Mouse (Mus musculus): ENCODE results near the gene Hmx2.

Hmx2 gene

DNA sequence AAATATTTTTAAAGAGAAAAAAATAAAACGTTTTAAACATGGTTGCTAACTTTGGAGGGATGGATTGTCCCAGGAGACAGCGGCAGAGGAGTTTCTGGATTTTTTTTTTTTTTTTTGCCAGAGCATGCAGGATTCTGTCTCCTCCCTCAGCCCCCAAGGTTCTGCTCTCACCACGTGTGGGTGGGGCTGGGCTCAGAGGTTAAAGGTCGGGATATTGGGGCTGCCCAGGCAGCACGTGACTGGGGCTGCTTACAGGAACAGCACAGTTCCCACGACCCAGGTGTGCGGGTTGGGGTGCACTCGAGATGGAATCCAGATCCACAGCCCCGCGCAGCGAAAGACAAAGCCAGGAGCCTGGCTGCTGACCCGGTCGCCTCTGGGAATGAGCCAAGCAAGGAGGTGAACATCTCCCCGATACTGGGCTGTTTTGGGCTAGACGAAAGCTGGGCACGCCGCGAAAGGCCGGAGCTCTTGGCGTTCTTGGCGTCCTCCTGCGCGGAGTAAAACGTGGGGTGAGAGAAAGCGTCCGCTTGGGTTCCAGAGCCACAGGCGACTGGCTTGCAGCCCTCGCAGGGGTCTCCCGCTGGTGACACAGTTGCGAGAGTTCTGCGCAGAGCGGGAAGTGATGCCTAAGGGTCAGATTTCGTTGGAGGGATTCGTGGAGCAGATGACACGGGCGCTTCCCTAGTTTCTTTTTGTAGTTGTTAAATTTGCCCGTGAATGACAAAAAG lies 8.1 kb downstream of the Hmx2 start:
- DNase-seq, result peak; percentile 32

DNA sequence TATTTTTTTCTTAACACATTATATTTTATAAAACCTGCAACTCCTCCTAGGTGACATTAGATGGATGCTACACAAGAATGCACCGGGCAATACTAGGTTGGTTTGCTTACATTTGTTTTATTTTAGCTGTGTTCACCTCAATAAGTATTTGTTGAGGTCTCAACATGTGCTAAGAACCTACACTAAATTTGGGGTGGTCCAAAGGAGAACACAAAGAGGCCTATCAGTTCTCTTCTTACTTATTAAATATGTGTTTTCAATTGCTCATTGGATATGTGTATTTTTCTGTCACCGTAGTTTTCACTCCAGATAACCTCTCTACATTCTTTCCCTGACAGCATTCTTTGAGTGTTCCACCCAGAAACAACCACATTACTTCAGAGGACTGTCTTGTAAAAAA lies 9.2 kb downstream of the Hmx2 start:
- no peak for DNase-seq

DNA sequence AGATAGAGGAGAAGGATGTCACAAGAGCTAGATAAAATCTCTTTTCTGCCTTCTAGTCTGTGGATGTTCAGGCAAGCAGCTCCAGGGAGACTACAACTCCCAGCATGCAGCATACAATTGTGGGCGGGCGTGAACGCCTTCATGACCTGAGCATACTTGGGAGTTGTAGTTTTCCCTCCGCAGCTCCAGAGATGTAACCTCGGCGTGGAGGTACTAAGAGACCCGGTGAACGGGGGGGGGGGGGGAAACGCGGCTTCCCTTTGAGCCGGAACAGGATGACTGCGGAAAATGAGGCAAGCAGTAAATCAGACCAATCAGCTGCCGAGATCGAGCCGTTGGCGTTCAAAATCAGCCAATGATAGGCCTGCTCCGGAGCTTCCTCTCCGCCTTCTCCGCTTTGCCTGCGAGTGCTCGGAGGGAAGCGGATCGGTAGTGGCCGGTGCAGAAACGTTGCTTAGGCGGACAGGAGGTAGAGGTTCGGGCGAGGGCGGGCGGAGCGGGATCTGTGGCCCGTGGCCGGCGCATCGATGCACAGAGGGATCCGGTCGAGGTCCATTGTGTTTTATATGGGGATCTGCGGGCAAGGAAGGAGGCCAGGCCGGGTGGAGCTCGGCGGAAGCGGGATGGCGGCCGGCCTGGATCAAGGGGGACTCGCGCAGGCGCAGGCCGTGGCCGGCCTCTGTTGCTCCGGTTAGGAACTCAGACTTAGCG lies 11.6 kb downstream of the Hmx2 start, which contains the start of gene Bub3:
Bub3 (plus strand) TSS at position 237 of the 711 bp plus-strand sequence.
- DNase-seq, result peak; percentile 94

DNA sequence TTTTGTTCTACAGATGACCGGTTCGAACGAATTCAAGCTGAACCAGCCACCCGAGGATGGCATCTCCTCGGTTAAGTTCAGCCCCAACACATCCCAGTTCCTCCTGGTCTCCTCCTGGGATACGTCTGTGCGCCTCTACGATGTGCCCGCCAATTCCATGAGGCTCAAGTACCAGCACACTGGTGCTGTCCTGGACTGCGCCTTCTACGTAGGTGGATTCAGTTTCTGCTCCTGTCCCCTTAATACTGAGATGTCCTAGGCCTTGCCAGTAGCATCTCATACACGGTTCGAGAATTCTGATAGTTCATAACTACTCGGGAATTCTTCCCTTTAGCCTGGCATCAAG lies 12.1 kb downstream of the Hmx2 start:
- DNase-seq, result no peak

DNA sequence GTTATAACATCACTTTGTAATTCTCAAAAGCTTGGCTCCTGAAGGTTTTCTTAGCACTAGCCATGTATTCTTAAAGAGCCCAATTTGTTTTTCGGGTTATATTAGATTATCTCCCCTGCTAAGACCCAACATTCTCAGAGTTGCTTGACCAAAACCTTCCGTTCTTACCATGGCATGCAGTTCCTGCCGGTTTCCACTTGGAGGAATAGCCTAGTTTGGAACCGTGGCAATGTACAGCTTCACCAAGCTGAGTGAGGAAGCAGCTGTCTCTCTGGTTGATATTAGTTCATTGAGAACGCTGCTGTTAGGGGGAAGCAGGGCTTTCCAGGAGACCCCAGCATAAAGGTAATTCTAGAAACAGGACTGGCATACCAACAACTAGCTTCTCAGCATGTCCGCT lies 26.7 kb downstream of the Hmx2 start:
- DNase-seq, result no peak

DNA sequence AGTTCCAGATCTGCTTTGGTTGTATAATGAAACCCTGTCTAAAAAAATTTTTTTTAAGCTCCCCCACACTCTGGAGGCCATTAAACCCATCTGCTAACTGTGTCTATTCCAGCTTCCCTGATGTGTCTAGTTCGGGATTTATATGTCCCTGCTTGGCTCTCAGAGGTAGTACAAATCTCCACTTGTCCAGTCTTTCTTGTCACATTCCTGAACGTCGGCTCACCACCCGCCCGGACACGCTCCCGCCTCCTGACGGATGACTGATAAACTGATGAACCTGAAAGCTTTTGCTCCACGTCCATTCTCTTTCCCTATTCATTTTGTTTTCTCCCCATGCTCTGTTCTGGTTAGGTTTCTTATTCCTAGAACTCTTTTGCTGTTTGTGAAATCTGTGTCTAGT lies 33.6 kb downstream of the Hmx2 start:
- DNase-seq, result no peak

DNA sequence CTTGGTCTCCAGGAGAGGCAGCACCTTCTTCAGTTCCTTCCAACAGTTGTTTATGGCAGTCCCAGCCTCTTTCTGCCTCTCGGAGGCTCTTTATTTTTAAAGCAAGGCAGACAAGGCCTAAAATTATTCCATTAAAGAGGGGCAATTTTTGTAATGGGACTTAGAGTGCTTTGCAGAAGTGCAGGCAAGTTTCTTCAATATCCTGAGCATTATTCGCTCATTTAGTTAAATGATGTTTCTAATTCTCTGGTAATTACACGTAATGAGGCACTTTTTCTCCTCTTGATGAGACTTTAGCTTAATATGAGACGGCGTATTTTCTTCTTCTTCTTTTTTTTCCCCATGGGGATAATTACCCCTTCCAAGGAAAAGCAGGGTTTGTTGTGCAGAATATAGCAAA lies 37.0 kb downstream of the Hmx2 start:
- no peak for DNase-seq

DNA sequence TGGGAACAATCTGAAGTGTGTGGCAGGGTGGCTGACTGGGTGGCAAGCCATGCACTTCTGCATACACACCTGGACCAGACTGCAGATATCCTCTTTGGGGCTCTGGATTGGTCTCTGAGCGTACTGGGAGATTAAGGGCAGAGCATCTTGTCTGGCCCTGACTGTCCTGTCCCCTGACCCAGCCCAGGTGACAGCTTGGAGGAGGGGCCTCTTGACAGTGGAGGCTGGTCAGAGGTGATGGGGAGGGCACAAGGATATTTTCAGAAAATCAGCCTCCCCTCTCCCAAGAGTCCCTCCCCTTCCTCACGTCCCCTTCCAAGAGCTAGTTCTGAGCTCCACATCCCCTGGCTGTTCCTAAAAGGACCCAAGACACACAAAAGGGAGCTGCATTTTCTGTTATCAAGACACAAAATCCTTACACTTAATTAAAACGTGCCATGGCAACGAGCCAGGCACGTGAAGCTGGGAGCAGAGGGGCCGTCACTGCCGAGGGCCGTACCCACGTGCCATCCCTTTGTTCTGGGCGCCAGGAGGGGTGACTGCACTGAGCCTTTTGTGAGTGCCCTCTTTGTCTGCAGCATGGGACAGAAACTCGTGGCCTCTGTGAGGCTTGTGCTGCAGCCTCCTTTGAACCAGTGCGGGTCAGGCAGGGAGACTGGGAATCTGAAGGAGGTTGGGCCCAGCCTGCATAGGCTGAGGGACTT lies 49.4 kb downstream of the Hmx2 start:
- no peak for DNase-seq

DNA sequence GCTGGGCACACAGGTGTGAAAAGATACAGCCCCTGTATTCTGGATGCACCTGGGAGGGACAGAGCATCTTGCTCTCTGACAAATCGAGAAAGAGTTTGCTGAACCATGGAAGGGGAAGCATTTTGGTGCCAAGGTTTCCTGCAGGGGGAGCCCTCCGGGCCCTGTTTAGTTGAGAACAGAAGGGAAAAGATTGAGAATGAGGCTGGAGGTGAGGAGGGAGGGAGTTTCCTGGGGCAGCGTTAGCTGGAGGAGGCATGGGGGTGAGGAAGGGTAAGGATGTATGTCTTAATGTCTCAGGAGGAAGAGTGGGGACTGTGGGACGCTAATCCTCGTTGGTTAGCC lies 49.9 kb downstream of the Hmx2 start:
- peak; percentile 55 for DNase-seq

DNA sequence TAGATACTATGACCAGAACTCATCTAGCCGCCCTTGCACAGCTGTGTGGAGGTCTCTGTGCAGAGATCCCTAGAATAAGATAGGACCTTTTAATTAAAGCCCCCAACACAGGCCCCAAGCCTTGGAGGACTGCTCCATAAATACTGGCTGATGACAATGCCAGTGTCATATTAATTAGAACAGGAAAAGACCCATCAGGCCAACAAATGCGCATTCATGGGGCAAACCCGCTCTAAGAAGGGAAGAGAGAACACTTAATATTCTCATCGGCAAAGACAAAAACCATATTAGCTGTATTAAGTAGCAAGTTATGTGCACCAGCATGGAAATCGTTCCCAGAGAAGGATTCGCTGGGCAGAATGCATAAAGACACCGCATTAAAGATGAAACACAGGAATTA lies 53.5 kb downstream of the Hmx2 start:
- DNase-seq, result no peak

DNA sequence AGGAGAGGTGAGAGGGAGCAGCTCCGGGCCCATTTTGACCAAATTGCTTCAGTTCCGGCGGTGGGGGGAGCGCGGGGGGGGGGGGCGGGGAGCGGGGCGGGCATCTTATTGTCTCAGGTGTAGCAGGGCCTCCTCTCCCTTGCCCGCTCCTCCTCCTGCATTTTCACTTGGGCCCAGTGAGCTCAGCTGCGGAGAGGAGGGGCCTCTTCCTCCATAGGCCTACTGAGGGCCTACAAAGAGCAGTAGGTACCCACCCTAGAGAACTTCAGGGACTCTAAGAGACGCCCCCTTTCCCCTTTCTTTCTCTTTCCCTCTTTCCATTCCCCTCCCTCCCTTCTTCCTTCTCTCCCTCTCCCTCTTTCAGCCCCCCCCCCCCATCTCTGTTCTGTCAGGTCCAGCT lies 54.6 kb downstream of the Hmx2 start:
- no peak for DNase-seq

DNA sequence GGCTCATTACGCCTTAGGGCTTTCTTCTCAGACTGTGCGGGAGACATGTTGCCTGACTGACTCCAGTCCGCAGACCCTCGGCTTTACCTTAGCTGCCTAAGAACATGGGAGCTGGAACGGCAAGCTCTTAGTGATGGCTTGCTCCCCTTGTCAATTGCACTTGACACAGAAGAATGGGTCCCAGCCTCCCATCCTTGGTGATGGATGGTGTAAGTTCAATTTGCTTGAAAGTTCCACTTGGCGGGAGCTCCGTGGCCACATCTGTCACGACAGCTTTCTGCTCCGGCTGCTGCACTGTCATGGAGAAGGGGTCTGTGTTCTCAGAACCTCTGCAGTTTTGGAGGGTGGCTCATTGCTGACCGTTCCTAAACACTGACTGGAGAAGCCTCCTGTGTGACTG lies 56.4 kb downstream of the Hmx2 start:
- no peak for DNase-seq

DNA sequence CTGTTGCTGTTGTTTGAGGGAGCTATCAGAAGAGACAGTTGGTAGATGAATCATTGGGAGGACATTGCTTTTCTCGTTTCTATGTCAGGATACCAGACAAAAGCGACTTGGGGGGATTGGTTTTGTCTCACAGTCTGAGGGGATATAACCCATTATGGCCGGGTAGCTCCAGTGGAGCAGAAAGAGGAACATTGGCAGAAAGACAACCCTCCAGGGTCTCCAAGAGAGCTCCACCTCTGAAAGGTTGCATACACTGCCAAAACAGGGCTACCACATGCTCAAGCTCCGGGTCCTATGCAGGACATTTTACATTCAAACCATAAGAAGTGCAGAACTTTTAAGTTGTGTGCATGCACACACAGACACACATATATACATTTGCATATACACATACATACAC lies 56.9 kb downstream of the Hmx2 start:
- no peak for DNase-seq

Measured in kidney, postnatal 10 days (tissue).